Mouse (Mus musculus): ENCODE measurements around the gene Gzmn.
"Not testable (repeated sequence)": the region's sequence is repeated elsewhere in the genome, so short reads cannot be mapped to it uniquely, and the experiment has no call there.

Gene Gzmn

GRCm38 (mm10) chr14:56174499-56174898 is at the start of gene Gzmn:
TSS of gene Gzmn (minus strand) at chr14:56174599.
- DNase-seq (ENCODE audit: low spot score): no peak

GRCm38 (mm10) chr14:56211317-56211716 is 36.9 kb upstream of the Gzmn start, which contains the start of gene Gzmf:
TSS of gene Gzmf (minus strand) at chr14:56211417.
- DNase-seq (ENCODE audit: low spot score): no peak

GRCm38 (mm10) chr14:56205613-56206012 is 31.2 kb upstream of the Gzmn start:
- no peak for DNase-seq (ENCODE audit: low spot score)

DNA sequence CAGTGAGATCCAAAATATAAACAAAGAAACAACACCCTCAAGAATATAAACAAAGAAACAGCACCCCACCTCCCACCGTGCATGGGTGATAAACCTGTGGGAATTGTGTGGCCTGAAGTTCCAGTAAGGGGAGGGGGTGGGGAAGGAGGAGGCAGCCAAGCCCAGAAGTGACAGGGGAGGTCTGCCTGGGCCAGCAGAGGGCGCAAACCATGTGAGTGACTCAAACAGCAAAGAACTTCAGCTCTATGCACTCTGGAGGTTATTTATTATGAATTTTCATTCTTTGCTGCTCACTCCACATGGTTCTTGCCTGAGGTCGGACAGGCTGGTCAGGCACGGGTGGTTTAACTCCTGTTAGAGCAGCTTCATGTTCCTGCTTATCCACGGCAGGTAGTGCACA is 30.6 kb upstream of the Gzmn start:
- DNase-seq (ENCODE audit: low spot score): not testable (repeated sequence)

GRCm38 (mm10) chr14:56203975-56204374 is 29.6 kb upstream of the Gzmn start:
- DNase-seq (ENCODE audit: low spot score): no peak

GRCm38 (mm10) chr14:56186946-56187345 is 12.5 kb upstream of the Gzmn start:
- DNase-seq (ENCODE audit: low spot score): no peak

DNA sequence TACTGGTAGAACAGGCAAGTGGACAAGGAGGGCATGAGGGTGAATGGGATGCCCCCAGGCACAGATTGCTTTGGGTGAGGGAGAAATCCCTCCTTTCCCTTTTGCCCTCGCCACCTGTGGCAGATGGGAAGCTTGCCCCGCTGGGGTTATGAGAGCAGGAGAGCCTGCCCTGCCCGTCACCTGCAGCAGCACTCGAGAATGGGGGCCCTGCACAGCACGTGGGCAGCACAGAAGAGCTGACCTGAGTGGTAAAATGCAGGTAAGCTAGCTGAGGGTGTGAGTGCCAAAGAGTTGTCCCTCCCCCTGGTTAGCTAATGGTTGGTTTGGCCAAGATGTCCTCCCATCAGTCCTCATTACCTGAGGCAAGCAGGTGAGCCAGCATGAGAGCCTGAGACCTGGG is 12.1 kb upstream of the Gzmn start:
- DNase-seq (ENCODE audit: low spot score): no peak

DNA sequence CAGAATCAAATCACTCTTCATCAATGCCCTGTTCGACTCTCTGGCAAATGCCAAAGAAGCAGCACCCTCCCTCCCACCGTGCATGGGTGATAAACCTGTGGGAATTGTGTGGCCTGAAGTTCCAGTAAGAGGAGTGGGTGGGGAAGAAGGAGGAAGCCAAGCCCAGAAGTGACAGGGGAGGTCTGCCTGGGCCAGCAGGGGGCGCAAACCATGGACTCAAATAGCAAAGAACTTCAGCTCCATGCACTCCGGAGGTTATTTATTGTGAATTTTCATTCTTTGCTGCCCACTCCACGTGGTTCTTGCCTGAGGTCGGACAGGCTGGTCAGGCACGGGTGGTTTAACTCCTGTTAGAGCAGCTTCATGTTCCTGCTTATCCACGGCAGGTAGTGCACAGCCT is 3.3 kb upstream of the Gzmn start:
- DNase-seq (ENCODE audit: low spot score): not testable (repeated sequence)

GRCm38 (mm10) chr14:56173396-56173795 is 1.0 kb downstream of the Gzmn start:
- DNase-seq (ENCODE audit: low spot score): no peak

DNA sequence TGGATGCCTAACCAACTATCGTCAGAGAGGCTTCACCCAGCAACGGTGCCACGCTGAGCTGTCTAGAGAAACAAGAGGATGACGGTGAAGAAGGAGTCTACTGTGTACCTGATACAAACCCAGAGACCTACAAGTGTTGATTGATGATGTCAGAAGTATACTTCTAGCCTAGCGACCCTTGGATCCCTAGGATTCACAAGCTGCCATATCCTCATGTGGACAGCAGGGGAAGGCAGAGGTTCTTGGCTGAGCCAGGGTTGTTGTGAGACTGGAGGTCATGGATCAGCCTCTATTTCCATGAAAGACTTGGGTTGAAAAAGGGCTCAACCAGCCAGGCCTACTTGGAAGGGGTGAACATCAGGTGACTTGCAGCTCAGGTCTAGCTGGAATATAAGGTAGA is 1.7 kb downstream of the Gzmn start:
- no peak for DNase-seq (ENCODE audit: low spot score)

GRCm38 (mm10) chr14:56168009-56168408 is 6.4 kb downstream of the Gzmn start:
- no peak for DNase-seq (ENCODE audit: low spot score)

GRCm38 (mm10) chr14:56162109-56162508 is 12.3 kb downstream of the Gzmn start:
- DNase-seq (ENCODE audit: low spot score): no peak

GRCm38 (mm10) chr14:56159479-56159878 is 14.9 kb downstream of the Gzmn start, which contains the start of gene Gzmg:
TSS of gene Gzmg (minus strand) at chr14:56159579.
- DNase-seq (ENCODE audit: low spot score): not testable (repeated sequence)

GRCm38 (mm10) chr14:56155340-56155739 is 19.1 kb downstream of the Gzmn start:
- no peak for DNase-seq (ENCODE audit: low spot score)

- not testable (repeated sequence) for DNase-seq (ENCODE audit: low spot score)
These were observed 40.7 kb downstream of the Gzmn start for GRCm38 (mm10) chr14:56133675-56134074.

- not testable (repeated sequence) for DNase-seq (ENCODE audit: low spot score)
These were observed 41.9 kb downstream of the Gzmn start, which contains the start of gene Gzmd for GRCm38 (mm10) chr14:56132508-56132907. TSS of gene Gzmd (minus strand) at chr14:56132608.

DNA sequence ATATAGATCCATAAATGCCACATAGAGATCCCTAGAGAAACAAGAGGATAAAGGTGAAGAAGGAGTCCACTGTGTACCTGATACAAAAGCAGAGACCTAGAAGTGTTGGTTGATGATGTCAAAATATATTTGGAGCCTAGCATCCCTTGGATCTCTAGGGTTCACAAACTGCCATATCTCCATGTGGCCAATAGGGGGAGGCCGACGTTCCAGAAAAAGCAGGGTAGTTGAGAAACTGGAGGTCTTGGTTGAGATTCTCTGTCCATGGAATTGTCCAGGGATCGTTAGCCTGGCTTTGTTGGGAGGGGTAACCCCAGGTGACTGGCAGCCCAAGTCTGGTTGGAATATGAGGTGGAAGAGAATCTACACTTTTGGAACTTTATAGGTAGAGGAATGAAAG is 46.1 kb downstream of the Gzmn start:
- no peak for DNase-seq (ENCODE audit: low spot score)

- no peak for DNase-seq (ENCODE audit: low spot score)
These were observed 50.9 kb downstream of the Gzmn start for GRCm38 (mm10) chr14:56123516-56123915.

DNA sequence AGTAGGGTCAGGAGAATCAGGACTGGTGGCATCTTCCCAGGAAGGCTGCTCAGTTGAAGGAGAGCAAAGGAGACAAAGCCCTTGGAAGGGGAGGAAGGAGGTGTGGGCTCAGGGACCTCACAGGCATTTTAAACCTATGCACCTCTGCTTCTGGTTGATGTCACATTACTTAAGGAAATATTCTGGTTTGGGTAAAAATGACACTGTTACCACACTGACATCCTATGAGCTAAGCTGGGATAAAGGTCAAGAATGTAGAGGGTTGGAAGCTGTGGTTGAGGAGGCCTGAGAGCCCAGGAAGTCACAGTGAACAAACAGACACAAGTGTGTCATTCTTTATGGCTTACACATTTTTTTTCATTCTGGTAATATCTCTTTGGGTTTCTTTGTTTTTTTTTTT is 53.9 kb downstream of the Gzmn start, which contains the start of gene Gzme:
Gene Gzme (minus strand): TSS at position 101 of the 400 bp plus-strand sequence.
- no peak for DNase-seq (ENCODE audit: low spot score)

All from ovary, adult 18-20 months (tissue).